Comparison of ENCODE assay signal across 21 mouse cellular contexts in genomic region chr10:63168124-63168523, GRCm38 (mm10). TPM values are rescaled to one million over a fixed set of nuclear protein-coding genes. Genes with fewer than 3 reads are reported as not detected.
"Had no signal": no experiment of that assay in that cellular context is flagged by ENCODE, and none has a peak within 500 bp of the region (broad histone marks: within the 10 kb centered on the region; RNA-seq: fewer than 3 reads in every experiment).

No protein-coding gene starts in this region.

- H3K9me3 ChIP-seq: lung, embryonic 15.5 days; megakaryocyte, embryonic 14.5 days; midbrain, embryonic 13.5 days; midbrain, embryonic 15.5 days; neural tube, embryonic 12.5 days; stomach, embryonic 15.5 days had no signal

- H3K4me3 ChIP-seq: lung, embryonic 15.5 days; megakaryocyte, embryonic 14.5 days; midbrain, embryonic 13.5 days; midbrain, embryonic 15.5 days; neural tube, embryonic 12.5 days; stomach, embryonic 15.5 days had no signal

- H3K36me3 ChIP-seq: lung, embryonic 15.5 days; midbrain, embryonic 13.5 days; midbrain, embryonic 15.5 days; neural tube, embryonic 12.5 days; stomach, embryonic 15.5 days had no signal

- DNase-seq: liver, postnatal 0 days; lung, adult 2 months; lung, postnatal 14 days; lung, postnatal 36 days; right cerebral cortex, postnatal 14 days; thymus, adult 2 months; thymus, postnatal 25 days; thymus, postnatal 4 days had no signal

- ATAC-seq: liver, postnatal 0 days; lung, postnatal 0 days; midbrain, embryonic 13.5 days; midbrain, embryonic 15.5 days had no signal

- H3K27me3 ChIP-seq: lung, embryonic 15.5 days; megakaryocyte, embryonic 14.5 days; midbrain, embryonic 13.5 days; midbrain, embryonic 15.5 days; neural tube, embryonic 12.5 days; stomach, embryonic 15.5 days had no signal

- H3K9ac ChIP-seq: liver, postnatal 0 days; lung, embryonic 15.5 days; midbrain, embryonic 13.5 days; midbrain, embryonic 15.5 days; neural tube, embryonic 12.5 days; stomach, embryonic 15.5 days had no signal

- H3K4me2 ChIP-seq: lung, embryonic 15.5 days; midbrain, embryonic 11.5 days; midbrain, embryonic 13.5 days; midbrain, embryonic 15.5 days; neural tube, embryonic 12.5 days; stomach, embryonic 15.5 days had no signal

- H3K27ac ChIP-seq: lung, embryonic 15.5 days; macrophage; midbrain, embryonic 13.5 days; midbrain, embryonic 15.5 days; neural tube, embryonic 12.5 days; stomach, embryonic 15.5 days; stomach, postnatal 0 days had no signal

- H3K4me1 ChIP-seq: lung, embryonic 15.5 days; midbrain, embryonic 13.5 days; midbrain, embryonic 15.5 days; neural tube, embryonic 12.5 days; stomach, embryonic 15.5 days had no signal

RNA-seq across cellular contexts. Expression of gene Mypn, which starts 35.6 kb away (rescaled TPM):
- total RNA-seq: monocyte, adult 5-6 weeks; neutrophil, adult 5-6 weeks had no signal
- polyA plus RNA-seq: macrophage; spleen, adult 2 months had no signal
